Mouse (Mus musculus) gastrocnemius, postnatal 25 days (tissue): ENCODE results near the gene Vars2. TPM values are rescaled to one million over a fixed set of nuclear protein-coding genes. Genes with fewer than 3 reads are reported as not detected.

Source experiments
- DNase-seq: peaks from one replicate; pipeline ENCODE4 v3.0.0; 2022
- total RNA-seq, 2 experiments: library from RNA; stranded (reverse); gene quantifications; 1 replicate in 1 of 2; 2 replicates in 1 of 2; pipeline ENCODE4 v1.2.3; 2021

The Vars2 gene
- total RNA-seq, 2 experiments from 2014 or later: 9.9 to 14.7 TPM

DNA sequence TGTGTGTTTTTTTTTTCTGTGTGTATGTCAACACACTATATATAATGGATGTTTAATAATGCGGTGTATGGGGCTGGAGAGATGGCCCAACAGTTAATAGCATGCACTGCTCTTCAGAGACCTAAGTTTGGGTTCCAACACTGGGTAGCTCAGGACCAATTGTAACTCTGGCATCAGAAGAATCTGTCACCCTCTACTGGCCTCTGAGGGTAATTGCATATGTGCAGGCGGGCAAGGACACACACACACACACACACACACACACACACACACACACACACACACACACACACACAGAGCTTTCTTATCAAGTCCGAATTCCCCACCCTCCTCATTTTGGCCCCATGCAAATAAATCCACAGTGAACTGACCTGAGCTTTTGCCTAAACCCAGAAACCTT lies 32.2 kb downstream of the Vars2 start:
- DNase-seq: no peak

DNA sequence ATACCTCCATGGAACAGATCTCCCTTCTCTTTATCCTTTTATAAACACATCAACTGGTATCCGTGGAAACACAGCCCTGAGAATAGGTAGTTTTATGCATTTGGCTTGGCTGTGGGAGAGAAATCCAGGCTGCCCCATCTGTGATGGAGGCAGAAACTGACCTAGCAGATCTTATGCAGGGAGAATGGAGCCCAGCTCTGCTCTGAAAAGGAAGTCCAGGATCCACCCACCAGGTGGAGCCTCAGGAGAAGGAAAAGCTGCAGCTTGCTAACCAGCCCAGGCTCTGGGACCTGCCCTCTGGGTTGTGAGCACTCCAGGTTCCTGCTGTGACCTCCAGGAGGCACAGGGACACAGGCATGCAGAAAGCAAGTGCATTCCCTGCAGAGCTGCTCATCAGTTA lies 33.4 kb downstream of the Vars2 start:
- DNase-seq: peak; percentile 14

DNA sequence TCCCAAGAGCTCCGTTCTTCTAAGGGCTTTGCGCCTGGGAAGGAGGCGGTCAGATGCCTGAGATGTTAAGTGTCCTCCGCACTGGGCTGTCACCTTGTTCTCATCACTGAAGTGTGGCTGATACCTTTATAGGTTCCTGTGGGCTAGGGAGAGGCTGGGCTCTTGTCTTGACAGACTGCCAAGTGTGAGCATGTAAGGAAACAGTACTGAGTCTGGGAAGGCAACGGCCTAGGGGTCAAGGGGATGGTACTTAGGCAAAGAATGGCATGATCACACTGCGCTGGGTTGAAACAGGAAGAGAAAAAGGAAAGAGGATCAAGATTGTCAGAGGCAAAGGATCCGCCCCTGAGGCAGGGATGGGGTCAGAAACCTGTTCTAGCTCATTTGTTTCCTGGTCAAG lies 40.9 kb downstream of the Vars2 start, which contains the start of gene Gm9573:
TSS of gene Gm9573 (minus strand) at position 101 of the 400 bp plus-strand sequence.
- DNase-seq: no peak

DNA sequence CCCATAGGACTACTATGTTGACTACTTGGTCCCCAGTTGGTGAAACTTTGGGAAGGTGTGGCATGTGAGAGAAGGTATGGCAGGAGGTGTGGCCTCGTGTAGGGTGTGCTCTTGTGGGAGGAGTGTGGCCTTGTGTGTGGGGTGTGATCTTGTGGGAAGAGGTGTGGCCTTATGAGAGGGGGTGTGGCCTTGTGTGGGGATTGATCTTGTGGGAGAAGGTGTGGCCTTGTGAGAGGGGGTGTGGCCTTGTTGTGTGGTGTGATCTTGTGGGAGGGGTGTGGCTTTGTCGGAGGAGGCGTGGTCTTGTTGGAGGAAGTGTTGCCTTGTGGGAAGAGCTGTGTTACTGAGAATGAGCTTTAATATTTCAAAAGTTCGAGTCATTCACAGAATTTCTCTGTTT lies 50.3 kb downstream of the Vars2 start:
- DNase-seq: no peak

Other genes starting within 250 kb of the Vars2 start
- gene H2-Q6, start 242.7 kb downstream of the Vars2 start, total RNA-seq: not detected
- under 1 TPM; 0.38 to 0.70 TPM for gene H2-Q7, start 228.4 kb downstream of the Vars2 start, total RNA-seq
- 1 to 10 TPM in 1 of 2 experiments, under 1 TPM in 1; 0.15 to 1.3 TPM for gene H2-Q10, start 197.5 kb downstream of the Vars2 start, total RNA-seq
- gene Pou5f1, start 161.6 kb downstream of the Vars2 start, total RNA-seq: under 1 TPM in 1 of 2 experiments, not detected in 1; 0.27 TPM
- 1 to 10 TPM; 1.5 to 2.9 TPM for gene Tcf19, start 150.8 kb downstream of the Vars2 start, total RNA-seq
- 1 to 10 TPM; 2.5 to 2.7 TPM for gene Cchcr1, start 150.5 kb downstream of the Vars2 start, total RNA-seq
- gene Psors1c2, start 134.4 kb downstream of the Vars2 start, total RNA-seq: not detected
- gene Cdsn, start 115.5 kb downstream of the Vars2 start, total RNA-seq: under 1 TPM in 1 of 2 experiments, not detected in 1; 0.91 TPM
- not detected for gene 2300002M23Rik, start 100.1 kb downstream of the Vars2 start, total RNA-seq
- not detected for gene Sfta2, start 66.0 kb downstream of the Vars2 start, total RNA-seq
- not detected for gene Gm9573, start 41.0 kb downstream of the Vars2 start, total RNA-seq
- gene Mucl3, start 23.9 kb downstream of the Vars2 start, total RNA-seq: not detected
- gene Gtf2h4, start 6.1 kb upstream of the Vars2 start, total RNA-seq: 10 to 100 TPM; 14.7 to 15.3 TPM
- gene Ddr1, start 37.0 kb upstream of the Vars2 start, total RNA-seq: 10 to 100 TPM; 14.1 to 16.1 TPM
- gene Ier3, start 154.1 kb upstream of the Vars2 start, total RNA-seq: 1 to 10 TPM; 4.0 to 4.5 TPM
- 10 to 100 TPM; 41.0 to 46.3 TPM for gene Flot1, start 155.6 kb upstream of the Vars2 start, total RNA-seq
- 10 to 100 TPM; 39.2 to 54.5 TPM for gene Tubb5, start 170.7 kb upstream of the Vars2 start, total RNA-seq
- gene Mdc1, start 173.9 kb upstream of the Vars2 start, total RNA-seq: 1 to 10 TPM; 3.7 to 5.2 TPM
- 1 to 10 TPM in 1 of 2 experiments, under 1 TPM in 1; 0.74 to 1.6 TPM for gene Nrm, start 193.7 kb upstream of the Vars2 start, total RNA-seq
- 1 to 10 TPM; 4.8 to 8.0 TPM for gene Ppp1r18, start 198.0 kb upstream of the Vars2 start, total RNA-seq
- gene Dhx16, start 212.2 kb upstream of the Vars2 start, total RNA-seq: 10 to 100 TPM; 14.8 to 15.2 TPM
- 10 to 100 TPM; 62.4 to 86.6 TPM for gene 2310061I04Rik, start 229.8 kb upstream of the Vars2 start, total RNA-seq
- 1 to 10 TPM; 3.0 to 4.6 TPM for gene Atat1, start 242.5 kb upstream of the Vars2 start, total RNA-seq
- 10 to 100 TPM; 52.8 to 59.6 TPM for gene Mrps18b, start 248.8 kb upstream of the Vars2 start, total RNA-seq
- 10 to 100 TPM; 17.7 to 25.5 TPM for gene Ppp1r10, start 248.8 kb upstream of the Vars2 start, total RNA-seq